Mouse (Mus musculus) neural tube, embryonic 15.5 days (tissue): Measurements from ENCODE around the gene Prkaa2. TPM values are rescaled to one million over a fixed set of nuclear protein-coding genes. Genes with fewer than 3 reads are reported as not detected.
"Not testable (repeated sequence)": the region's sequence is repeated elsewhere in the genome, so short reads cannot be mapped to it uniquely, and the experiment has no call there.

ENCODE experiments used
- ATAC-seq: fragments of 200-750 bp; cut with Nextera tagmentation; 2 replicates; pipeline ENCODE4 v1.8.0; 2017; ENCODE audit warnings: mild to moderate bottlenecking, moderate TSS enrichment, moderate library complexity; ENCODE audit not compliant: low FRiP score
- H3K27ac ChIP-seq: fragments of 300-500 bp; sonication (generic); replicated peaks from 2 replicates; pipeline ENCODE4 v1.5.1; 2015; ENCODE audit warnings: mild to moderate bottlenecking, inconsistent platforms
- H3K27me3 ChIP-seq: fragments of 300-500 bp; sonication (generic); replicated peaks from 2 replicates; pipeline ENCODE4 v1.6.1; 2015; ENCODE audit warnings: inconsistent platforms
- H3K36me3 ChIP-seq: fragments of 300-500 bp; sonication (generic); 2 replicates; pipeline ENCODE4 v1.6.1; 2015; ENCODE audit warnings: inconsistent platforms
- H3K4me1 ChIP-seq: fragments of 300-500 bp; sonication (generic); 2 replicates; pipeline ENCODE4 v1.6.1; 2015; ENCODE audit warnings: inconsistent platforms
- H3K4me2 ChIP-seq: fragments of 300-500 bp; sonication (generic); 2 replicates; pipeline ENCODE4 v1.6.1; 2015; ENCODE audit warnings: inconsistent platforms, mild to moderate bottlenecking, moderate library complexity
- H3K4me3 ChIP-seq: fragments of 300-500 bp; sonication (generic); replicated peaks from 2 replicates; pipeline ENCODE4 v1.5.1; 2015; ENCODE audit warnings: mild to moderate bottlenecking, inconsistent platforms
- H3K9ac ChIP-seq: fragments of 300-500 bp; sonication (generic); replicated peaks from 2 replicates; pipeline ENCODE4 v1.6.1; 2015; ENCODE audit warnings: mild to moderate bottlenecking, inconsistent platforms
- H3K9me3 ChIP-seq: fragments of 300-500 bp; sonication (generic); replicated peaks from 2 replicates; pipeline ENCODE4 v1.6.1; 2016; ENCODE audit warnings: inconsistent platforms
- WGBS: fragments of 180-500 bp; shearing (Covaris S2); methylation state at CpG from one replicate; pipeline ENCODE4 v1.1.7; 2015; ENCODE audit warnings: mixed read lengths; 5-methylcytosine and 5-hydroxymethylcytosine counted together
- polyA plus RNA-seq: library from polyadenylated mRNA; unstranded; fragments of >200 nt; fragmentation: Nextera tagmentation; extraction: Ambion mirVana; gene quantifications from 2 replicates; pipeline ENCODE4 v1.2.1, GENCODE M21; 2015

Gene Prkaa2
- polyA plus RNA-seq, 1 experiment from 2014 or later: 10.7 TPM

DNA sequence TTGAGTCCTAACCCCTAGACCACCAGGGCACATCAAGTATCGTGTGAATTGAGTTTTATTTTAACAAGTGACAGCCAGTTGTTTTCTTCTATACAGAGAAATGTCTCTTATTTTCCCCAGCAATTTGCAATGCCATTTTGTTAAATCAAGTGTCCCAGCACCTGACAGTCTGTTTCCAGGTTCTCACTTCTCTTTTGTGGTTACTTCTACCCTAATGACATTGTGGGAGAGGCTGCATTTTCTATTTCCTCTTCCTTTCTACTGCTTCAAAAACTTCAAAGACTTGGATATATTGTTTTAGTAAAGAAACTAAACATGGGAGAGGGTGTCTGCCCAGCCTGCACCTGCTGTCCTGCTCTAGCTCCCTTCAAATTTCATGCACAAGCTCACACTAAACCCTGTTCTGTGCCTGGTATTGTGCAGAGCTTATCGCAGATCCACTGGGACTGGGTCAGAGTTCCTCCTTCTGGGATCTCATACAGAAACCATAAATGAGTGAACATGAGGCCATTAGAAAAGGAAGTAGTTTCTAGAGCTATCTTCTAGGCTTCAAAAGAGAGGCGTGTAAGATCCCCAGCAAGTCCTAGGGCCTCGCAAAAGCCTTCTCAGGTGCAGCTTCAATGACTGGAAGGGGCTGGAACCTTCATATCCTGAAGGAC is 102.2 kb downstream of the Prkaa2 start:
- ATAC-seq: no peak
- Histone ChIP-seq H3K27ac (no peak overlapping the region), H3K9me3 (no peaks in the 10 kb centered on the region), H3K27me3 (no peaks in the 10 kb centered on the region), H3K4me1 (no peaks in the 10 kb centered on the region), H3K4me3 (no peak overlapping the region), H3K4me2 (no peak overlapping the region), H3K36me3 (no peaks in the 10 kb centered on the region), H3K9ac (no peak overlapping the region)
- WGBS: 93% methylated on average over 4 of the region's 4 CpGs

DNA sequence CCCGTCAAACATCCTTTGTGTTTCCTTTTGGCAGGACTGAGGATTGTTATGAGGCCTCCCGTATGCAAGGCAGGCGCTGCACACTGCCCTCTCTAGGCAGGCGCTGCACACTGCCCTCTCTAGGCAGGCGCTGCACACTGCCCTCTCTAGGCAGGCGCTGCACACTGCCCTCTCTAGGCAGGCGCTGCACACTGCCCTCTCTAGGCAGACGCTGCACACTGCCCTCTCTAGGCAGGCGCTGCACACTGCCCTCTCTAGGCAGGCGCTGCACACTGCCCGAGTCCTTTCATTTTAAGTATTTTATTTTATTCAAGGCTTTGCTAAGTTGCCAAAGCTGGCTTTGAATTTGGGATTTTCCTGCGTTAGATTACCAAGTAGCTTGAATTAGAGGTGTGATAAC is 105.0 kb downstream of the Prkaa2 start:
- not testable (repeated sequence) for H3K9me3 ChIP-seq, H3K4me2 ChIP-seq, H3K9ac ChIP-seq, H3K36me3 ChIP-seq, H3K4me1 ChIP-seq, ATAC-seq, H3K27ac ChIP-seq, H3K27me3 ChIP-seq, H3K4me3 ChIP-seq
- 92% methylated on average over 12 of the region's 12 CpGs for WGBS

DNA sequence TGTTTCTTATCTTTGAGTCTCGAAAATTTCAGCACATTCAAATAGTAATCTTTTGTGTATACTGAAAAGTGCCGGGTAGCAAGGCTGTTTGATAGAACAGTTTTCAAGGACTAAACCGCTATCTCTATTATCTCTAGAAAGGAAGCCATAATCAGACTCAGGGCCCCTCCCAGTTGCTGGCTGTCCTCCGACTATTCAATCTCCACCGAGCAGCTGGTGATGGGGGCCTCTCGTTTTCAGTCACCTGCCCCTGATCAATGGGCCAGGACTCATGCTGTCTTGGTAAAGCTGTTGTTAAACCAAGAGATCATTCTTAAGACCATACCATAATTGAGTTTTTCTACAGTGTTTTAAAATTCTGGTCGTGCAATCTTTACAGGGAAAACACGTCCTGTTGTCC is 105.6 kb downstream of the Prkaa2 start:
- Histone ChIP-seq H3K4me1 (no peaks in the 10 kb centered on the region), H3K27me3 (no peaks in the 10 kb centered on the region), H3K9me3 (no peaks in the 10 kb centered on the region), H3K4me3 (no peak overlapping the region), H3K36me3 (no peaks in the 10 kb centered on the region), H3K4me2 (no peak overlapping the region), H3K9ac (no peak overlapping the region), H3K27ac (no peak overlapping the region)
- ATAC-seq: no peak
- WGBS: 82% methylated on average over 8 of the region's 8 CpGs

DNA sequence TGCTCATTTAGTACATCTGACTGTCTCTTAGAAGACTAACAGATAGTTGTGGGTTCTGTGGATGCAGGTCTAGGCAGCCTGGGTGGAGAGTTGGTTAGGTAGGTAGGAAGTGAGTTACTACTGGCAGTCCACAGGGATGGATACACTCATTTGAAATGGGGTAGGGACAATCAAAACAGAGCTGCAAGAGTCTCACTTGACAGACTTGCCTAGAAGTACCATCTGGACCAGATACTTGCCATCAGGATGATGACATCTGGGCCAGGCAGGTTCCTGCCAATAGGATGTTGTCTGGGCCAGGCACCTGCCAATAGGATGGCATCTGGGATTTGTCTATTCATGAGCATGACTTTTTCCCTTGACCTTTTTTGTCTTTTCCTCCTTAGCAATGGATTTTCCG is 108.0 kb downstream of the Prkaa2 start:
- no peak for ATAC-seq
- Histone ChIP-seq H3K36me3 (no peaks in the 10 kb centered on the region), H3K9me3 (no peaks in the 10 kb centered on the region), H3K4me2 (no peak overlapping the region), H3K4me3 (no peak overlapping the region), H3K27me3 (no peaks in the 10 kb centered on the region), H3K27ac (no peak overlapping the region), H3K9ac (no peak overlapping the region), H3K4me1 (no peaks in the 10 kb centered on the region)
- 65% methylated on average over 1 of the region's 1 CpGs for WGBS

DNA sequence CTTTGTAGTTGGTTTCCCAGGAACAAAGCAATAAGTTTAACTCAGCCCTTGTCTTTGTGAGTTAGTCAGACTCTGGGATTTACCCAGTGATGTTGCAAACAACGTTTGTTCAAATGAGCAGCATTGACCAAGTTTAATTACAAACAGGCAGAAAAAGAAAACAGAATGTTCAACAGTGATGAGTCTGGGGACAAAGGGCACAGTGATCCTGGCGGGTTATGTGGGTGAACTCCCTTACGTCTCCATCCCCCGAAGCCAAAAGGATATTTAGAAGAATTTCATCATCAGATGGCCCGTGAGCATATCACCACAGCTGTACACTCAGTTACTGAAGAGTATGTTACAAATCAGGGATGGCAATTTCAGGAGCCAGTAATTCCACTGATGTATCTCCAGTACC is 110.0 kb downstream of the Prkaa2 start:
- Histone ChIP-seq H3K36me3 (no peaks in the 10 kb centered on the region), H3K4me1 (no peaks in the 10 kb centered on the region), H3K9ac (no peak overlapping the region), H3K27me3 (no peaks in the 10 kb centered on the region), H3K4me2 (no peak overlapping the region), H3K27ac (no peak overlapping the region), H3K4me3 (no peak overlapping the region), H3K9me3 (no peaks in the 10 kb centered on the region)
- no peak for ATAC-seq
- 80% methylated on average over 5 of the region's 5 CpGs for WGBS

DNA sequence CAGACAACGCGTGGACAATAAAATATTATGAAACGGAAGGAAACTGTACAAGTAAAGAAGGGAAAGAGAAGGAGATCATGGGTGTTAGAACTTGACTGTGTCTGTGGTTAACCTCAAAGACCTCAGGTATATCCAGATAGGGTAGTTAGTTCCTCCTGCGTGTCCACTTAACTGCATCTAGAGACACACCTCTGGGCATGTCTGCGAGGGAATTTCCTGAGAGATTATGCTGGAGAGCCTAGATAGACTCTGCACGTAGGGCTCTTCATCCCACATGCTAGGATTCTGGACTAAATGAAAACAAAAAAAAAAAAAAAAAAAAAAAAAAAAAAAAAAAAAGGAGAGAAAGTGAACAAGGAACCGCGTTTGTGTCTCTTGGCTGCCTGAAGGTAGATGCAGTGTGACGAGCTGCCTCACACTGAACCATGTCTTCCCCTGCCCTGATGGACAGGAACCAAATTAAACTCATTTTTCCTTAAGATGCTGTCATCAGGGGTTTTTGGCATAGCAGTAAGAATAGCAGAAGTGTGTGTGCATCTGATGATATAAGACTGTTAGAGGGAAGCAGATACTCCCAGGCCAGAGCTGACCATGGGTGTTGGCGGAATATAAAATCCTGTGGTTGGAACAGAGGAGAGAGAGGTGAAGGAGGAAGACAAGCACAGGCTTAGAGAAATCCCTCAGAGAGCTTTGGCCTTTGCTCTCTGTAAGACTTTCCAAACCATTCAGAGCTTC is 116.4 kb downstream of the Prkaa2 start:
- H3K27ac ChIP-seq: no peak overlapping the region
- no peak for ATAC-seq
- H3K4me2 ChIP-seq: no peak overlapping the region
- 89% methylated on average over 10 of the region's 10 CpGs for WGBS
- H3K4me3 ChIP-seq: no peak overlapping the region
- no peaks in the 10 kb centered on the region for H3K9me3 ChIP-seq
- no peaks in the 10 kb centered on the region for H3K36me3 ChIP-seq
- H3K27me3 ChIP-seq: no peaks in the 10 kb centered on the region
- H3K4me1 ChIP-seq: no peaks in the 10 kb centered on the region
- H3K9ac ChIP-seq: no peak overlapping the region

DNA sequence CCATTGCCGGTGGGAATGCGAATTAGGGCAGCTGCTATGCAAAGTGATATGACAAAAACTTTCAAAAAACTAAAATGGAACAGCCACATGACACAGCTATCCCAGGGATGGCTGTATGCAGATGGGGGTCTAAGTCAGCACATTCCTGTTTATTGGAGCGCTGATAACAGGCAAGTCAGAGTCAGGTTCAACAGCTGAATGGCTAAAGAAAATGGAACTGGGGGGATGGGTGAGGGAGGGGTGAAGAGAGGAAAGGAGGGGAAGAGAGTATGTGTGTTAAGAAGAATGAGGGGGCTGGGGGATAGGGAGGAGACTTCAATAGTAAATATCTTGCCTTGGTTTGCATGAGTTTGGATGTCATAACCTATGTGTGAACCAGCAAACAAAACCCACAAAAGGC is 117.4 kb downstream of the Prkaa2 start:
- H3K4me2 ChIP-seq: no peak overlapping the region
- no peaks in the 10 kb centered on the region for H3K36me3 ChIP-seq
- 89% methylated on average over 3 of the region's 3 CpGs for WGBS
- no peak overlapping the region for H3K9ac ChIP-seq
- no peaks in the 10 kb centered on the region for H3K4me1 ChIP-seq
- no peak overlapping the region for H3K27ac ChIP-seq
- no peak overlapping the region for H3K4me3 ChIP-seq
- H3K9me3 ChIP-seq: no peaks in the 10 kb centered on the region
- no peak for ATAC-seq
- no peaks in the 10 kb centered on the region for H3K27me3 ChIP-seq

DNA sequence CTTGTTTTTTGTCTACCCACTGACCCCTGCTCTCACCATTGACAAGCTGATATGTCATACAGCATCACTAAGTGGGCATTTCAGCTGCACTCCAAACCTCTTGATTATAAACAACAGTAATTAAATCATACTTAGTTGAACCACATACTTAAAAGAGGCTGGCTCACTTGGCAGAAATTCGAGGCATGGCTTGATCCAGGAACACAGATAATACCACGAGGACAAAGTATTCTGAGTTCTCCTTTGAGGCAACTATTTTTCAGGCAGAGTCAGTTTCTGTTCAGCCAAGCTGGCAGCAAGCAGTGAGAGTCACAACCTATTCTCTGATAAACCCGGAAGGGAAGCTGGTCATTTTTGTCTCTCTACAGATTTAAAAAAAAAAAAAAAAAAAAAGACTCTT is 119.0 kb downstream of the Prkaa2 start:
- H3K27me3 ChIP-seq: no peaks in the 10 kb centered on the region
- H3K4me1 ChIP-seq: no peaks in the 10 kb centered on the region
- no peak overlapping the region for H3K4me3 ChIP-seq
- no peaks in the 10 kb centered on the region for H3K36me3 ChIP-seq
- H3K9me3 ChIP-seq: no peaks in the 10 kb centered on the region
- no peak overlapping the region for H3K9ac ChIP-seq
- H3K27ac ChIP-seq: no peak overlapping the region
- WGBS: 87% methylated on average over 3 of the region's 3 CpGs
- H3K4me2 ChIP-seq: no peak overlapping the region
- no peak for ATAC-seq

DNA sequence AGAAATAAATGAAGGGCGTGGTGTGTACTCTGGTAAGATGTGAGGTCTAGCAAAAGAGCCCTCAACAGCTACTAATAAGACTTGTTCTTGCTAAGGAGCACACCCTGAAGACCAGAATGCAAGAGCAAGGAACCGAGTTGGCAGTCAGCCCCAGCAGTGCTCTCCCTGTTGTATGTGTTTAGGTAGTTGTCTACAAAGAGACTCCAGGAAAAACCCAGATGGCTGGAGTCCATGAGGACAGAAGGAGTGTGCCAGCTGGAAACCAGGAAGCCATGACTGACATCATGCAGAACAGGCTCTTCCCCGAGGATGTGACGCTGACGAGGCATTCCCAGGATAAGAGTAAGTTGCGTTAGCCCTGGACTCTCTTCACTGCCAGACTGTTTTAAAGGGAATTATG is 119.7 kb downstream of the Prkaa2 start:
- ATAC-seq: no peak
- H3K27ac ChIP-seq: no peak overlapping the region
- H3K4me1 ChIP-seq: no peaks in the 10 kb centered on the region
- no peaks in the 10 kb centered on the region for H3K9me3 ChIP-seq
- H3K4me3 ChIP-seq: no peak overlapping the region
- H3K9ac ChIP-seq: no peak overlapping the region
- H3K27me3 ChIP-seq: no peaks in the 10 kb centered on the region
- H3K4me2 ChIP-seq: no peak overlapping the region
- WGBS: 87% methylated on average over 6 of the region's 6 CpGs
- H3K36me3 ChIP-seq: no peaks in the 10 kb centered on the region

DNA sequence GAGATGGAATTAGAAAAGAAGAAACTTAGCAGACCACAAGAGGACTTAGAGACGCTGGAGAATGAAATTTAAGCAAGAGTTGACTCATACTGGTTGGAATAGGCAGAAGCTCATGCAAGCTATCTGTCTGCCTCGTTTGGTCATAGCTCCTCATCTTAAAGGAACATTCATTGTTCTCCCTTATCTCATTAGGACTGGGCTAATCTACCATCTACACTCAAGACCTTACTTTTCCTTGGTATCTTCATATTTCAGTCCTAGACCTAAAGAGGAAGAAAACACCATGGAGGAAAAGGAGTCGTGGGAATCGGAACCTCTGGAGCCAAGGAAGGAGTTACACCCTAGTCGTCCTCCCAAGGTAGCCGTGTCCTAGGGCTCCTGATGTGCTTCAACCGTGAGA is 121.0 kb downstream of the Prkaa2 start:
- WGBS: 89% methylated on average over 7 of the region's 7 CpGs
- no peak for ATAC-seq
- H3K9me3 ChIP-seq: no peaks in the 10 kb centered on the region
- no peak overlapping the region for H3K4me2 ChIP-seq
- no peak overlapping the region for H3K9ac ChIP-seq
- H3K36me3 ChIP-seq: no peaks in the 10 kb centered on the region
- H3K27ac ChIP-seq: no peak overlapping the region
- no peaks in the 10 kb centered on the region for H3K4me1 ChIP-seq
- no peaks in the 10 kb centered on the region for H3K27me3 ChIP-seq
- no peak overlapping the region for H3K4me3 ChIP-seq

DNA sequence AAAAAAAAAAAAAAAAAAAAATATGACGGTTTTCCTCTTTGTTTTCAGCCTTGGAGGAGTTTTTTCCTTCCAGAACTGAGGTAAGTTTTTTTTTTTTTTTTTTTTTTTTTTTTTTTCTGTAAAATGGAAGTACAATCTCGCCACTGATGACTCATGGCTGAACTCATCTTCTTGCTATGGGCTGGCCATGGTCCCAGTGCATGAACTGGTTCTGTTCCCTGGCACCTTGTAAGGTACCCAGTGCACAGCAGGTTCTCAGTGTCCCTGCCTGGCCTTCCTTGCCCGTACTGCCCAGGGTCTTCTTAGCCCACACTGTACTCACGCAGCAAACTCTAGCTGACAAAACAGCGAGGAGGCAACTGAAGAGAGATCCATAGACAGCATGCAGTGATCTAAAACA is 121.6 kb downstream of the Prkaa2 start:
- no peak for ATAC-seq
- H3K4me3 ChIP-seq: no peak overlapping the region
- no peaks in the 10 kb centered on the region for H3K9me3 ChIP-seq
- no peak overlapping the region for H3K4me2 ChIP-seq
- no peak overlapping the region for H3K9ac ChIP-seq
- 86% methylated on average over 5 of the region's 5 CpGs for WGBS
- H3K36me3 ChIP-seq: no peaks in the 10 kb centered on the region
- H3K27ac ChIP-seq: no peak overlapping the region
- no peaks in the 10 kb centered on the region for H3K27me3 ChIP-seq
- no peaks in the 10 kb centered on the region for H3K4me1 ChIP-seq

DNA sequence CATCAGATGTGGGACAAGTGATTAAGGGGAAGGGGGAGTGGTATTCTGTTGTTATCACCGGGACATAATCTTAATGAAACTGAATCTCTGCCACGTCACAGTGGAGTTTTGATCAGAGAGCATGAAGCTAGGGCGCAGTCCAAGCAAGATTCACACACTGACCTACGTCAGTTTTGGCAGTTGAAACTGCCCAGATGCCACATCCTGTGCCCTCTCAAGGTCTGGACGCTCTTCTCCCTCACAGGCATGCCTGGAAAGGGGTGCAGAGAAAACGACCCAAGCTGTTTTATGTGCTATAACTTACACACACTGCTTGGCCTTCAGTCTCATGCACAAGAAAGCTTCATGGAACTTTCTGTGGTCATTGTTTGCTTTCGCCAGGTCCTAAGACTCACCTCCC is 122.1 kb downstream of the Prkaa2 start:
- Histone ChIP-seq H3K27ac (no peak overlapping the region), H3K4me3 (no peak overlapping the region), H3K27me3 (no peaks in the 10 kb centered on the region), H3K4me1 (no peaks in the 10 kb centered on the region), H3K4me2 (no peak overlapping the region), H3K36me3 (no peaks in the 10 kb centered on the region), H3K9ac (no peak overlapping the region), H3K9me3 (no peaks in the 10 kb centered on the region)
- WGBS: 73% methylated on average over 7 of the region's 7 CpGs
- ATAC-seq: no peak
